Mouse (Mus musculus): ENCODE measurements around the gene Siglecg.

- TF ChIP-seq CTCF (IDR thresholded peaks at IDR 0.05) (no peak), POLR2A (IDR thresholded peaks at IDR 0.05; ENCODE audit: insufficient read depth, low read depth, low read length) (no peak), EP300 (IDR thresholded peaks at IDR 0.05; ENCODE audit: insufficient read depth, low read depth, low read length) (no peak)
These were observed 9.3 kb downstream of the Siglecg start for GRCm38 (mm10) chr7:43417298-43417697.

Data from heart, adult 2 months (tissue).